Mouse (Mus musculus): ENCODE results near the gene Slc6a12. TPM values are rescaled to one million over a fixed set of nuclear protein-coding genes. Genes with fewer than 3 reads are reported as not detected.
"Not testable (repeated sequence)": the region's sequence is repeated elsewhere in the genome, so short reads cannot be mapped to it uniquely, and the experiment has no call there.

Slc6a12 gene
- total RNA-seq, 4 experiments from 2014 or later, result not detected

DNA sequence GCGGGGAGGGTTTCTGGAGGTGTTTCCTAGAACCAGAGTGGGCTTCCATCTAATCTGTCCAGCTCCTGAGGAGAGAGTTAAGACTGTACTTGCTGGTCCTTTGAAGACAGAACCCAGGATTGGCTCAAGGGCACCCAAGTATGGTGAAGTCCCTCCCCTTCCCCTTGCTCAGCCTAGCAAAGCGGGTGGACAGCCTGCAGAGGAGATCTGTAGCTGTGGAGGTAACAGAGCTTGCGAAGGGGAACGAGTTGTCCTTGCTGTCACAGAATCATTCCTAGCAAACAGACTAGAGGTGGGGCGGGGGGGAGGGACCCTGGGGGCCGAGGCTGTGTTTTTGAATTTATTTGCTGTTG lies 871 bp downstream of the Slc6a12 start:
- DNase-seq (ENCODE audit: low spot score), result no peak

DNA sequence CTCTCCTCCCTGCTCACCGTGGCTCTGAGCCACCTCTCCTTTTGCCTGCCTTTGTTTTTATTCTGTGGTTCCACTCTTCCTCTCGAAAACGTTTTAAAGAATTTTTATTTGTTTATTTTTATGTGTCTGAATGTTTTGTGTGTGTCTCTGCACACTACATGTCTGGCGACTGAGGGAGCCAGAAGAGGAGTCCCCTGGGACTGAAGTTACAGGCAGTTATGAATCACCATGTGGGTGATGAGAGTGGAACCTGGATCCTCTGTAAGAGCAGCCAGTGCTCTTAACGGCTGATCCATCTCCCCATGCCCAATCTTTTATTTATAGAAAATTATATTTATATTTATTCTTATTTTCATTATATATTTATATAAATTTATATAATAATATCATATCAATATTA lies 1.5 kb downstream of the Slc6a12 start:
- DNase-seq (ENCODE audit: low spot score), result no peak

DNA sequence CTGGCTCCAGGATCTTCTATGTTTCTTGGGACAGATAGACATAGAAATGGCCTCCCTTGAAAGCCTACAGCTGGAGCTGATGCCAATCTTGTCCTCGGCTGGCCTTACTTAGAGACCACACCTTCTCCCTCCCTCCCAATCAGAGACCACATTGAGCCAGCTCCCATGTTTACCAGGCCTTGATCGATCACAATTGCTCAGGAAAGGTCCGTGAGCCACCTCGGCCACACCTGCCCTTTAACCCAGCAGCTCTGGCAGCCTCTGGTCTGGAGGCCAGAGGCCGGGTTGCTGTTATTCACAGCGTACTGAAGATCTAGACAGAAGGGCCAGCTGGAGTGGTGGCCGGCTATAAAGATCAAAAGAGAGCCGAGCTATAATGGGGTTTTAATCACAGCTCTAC lies 3.6 kb downstream of the Slc6a12 start:
- DNase-seq (ENCODE audit: low spot score), result no peak

DNA sequence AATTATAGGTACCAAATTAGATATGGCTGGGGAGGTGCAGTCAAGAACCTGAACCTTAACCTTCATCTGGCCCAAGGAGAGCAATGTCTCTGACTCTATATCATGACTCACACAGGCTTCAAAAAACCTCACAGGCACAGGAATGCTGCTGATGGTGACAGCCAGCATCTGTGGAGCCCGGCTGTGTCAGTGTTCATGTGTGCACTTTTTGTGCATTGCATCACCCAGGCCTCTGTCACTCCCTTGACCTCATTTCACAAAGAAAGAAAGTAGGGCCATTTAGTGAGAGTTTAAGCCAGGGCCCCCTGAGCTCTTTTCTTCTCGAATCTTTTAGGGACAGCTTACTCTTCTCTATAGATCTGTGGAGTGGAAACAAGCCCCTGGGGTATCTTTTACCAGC lies 9.4 kb downstream of the Slc6a12 start:
- DNase-seq (ENCODE audit: low spot score), result no peak

DNA sequence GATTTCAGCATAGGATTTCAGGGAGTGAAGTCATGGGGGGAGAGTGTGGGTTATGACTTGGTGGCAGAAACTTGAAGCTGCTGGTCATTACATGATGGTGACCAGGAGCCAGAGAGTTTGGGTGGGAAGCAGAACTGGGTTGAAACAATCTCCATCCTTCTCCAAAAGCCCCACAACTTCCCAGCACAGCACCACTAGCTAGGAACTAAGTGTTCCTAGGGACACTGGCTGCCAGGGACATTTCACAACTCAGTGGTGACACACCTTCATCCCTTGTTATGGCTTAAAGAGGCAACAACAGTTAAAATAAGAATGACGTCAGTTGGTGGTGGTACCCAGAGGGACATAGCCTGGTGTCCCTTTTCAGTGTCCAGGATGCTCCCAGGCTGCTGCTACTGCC lies 13.2 kb downstream of the Slc6a12 start:
- DNase-seq (ENCODE audit: low spot score), result no peak

DNA sequence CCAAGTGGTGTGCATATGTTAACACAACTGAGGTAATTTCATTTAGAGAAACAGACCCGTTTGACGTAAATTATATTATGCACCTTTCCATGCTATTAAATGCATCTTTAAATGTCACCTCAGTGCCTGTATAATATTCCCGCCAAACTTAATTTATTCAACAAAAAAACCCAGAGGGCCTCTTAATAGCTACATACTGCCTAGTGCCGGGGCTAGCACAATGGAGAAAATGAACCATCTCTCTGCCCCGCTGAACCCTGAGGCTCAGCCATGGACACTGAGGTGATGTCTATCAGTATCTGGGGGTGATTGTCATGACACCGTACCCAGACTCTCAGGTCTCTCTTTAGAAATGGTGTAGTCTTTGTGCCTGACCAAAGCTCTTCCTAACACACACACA lies 14.4 kb downstream of the Slc6a12 start:
- no peak for DNase-seq (ENCODE audit: low spot score)

DNA sequence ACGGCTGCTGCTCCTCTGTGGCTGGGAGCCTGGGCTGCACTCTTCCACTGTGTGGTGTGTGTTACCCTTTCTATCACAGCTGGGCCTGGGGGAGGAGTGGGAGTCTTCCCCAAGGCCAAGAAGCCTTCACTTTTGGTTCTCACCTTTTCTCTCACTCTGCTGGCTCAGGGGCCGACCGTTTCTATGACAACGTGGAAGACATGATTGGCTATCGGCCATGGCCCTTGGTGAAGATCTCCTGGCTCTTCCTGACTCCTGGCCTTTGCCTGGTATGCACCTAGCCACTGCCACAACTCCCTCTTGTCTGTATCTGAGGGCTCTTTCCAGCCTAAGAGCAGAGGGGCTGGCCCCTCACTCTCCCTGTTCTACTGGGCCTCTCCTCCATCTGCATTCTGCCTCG lies 20.2 kb downstream of the Slc6a12 start:
- DNase-seq (ENCODE audit: low spot score), result no peak

DNA sequence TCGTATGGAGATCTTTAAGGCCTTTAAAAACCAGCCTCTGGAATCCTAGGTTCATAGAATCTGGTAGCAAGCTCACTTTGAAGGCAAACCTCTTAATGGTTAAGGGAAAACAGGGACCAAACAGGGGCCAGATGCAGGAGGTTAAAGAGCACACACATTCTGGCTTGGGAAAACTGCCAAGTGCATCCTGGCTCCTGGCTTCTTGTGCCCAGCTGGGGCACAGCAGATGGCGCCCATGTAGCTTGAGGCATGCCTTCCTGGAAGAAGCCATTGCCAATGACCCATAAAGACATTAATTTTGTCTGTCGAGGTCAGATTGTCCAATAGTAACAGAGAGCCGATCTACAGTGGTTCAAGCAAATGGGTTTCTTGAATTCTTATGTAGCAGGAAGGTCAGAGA lies 21.1 kb downstream of the Slc6a12 start:
- no peak for DNase-seq (ENCODE audit: low spot score)

DNA sequence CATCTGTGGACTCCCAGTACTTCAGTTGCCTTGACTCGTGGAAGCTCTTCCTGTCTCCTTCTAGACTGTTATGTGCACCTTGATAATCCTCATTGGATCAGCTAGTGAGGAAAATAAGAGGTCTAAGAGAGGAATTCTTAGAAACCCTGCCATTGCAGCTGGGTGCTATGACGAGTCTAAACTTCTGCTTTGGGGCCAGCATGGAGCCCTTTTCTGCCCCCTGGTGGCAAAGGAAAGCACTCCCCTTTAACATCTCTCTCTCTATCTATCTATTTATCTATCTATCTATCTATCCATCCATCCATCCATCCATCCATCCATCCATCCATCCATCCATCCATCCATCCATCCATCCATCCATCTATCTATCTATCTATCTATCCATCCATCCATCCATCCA lies 23.7 kb downstream of the Slc6a12 start:
- DNase-seq (ENCODE audit: low spot score), result not testable (repeated sequence)

DNA sequence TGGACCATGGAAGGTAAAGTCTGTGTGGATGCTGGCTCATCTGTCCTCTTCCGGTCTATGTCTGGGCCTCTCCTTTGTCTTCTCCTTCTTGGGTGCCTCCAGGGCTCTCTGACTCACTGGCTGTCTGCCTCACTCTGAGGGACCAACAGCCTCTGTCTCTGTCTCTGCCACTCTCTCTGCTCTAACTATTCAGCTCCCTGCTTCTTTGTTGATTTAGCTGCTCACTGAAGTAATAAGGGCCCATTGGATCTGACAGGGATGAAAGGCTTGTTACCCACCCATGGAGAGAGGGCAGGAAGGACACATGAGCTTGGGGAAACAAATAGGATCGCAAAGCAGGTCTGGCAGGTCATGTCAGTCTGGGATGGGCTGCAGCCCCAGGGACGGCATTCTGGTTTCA lies 24.2 kb downstream of the Slc6a12 start:
- no peak for DNase-seq (ENCODE audit: low spot score)

DNA sequence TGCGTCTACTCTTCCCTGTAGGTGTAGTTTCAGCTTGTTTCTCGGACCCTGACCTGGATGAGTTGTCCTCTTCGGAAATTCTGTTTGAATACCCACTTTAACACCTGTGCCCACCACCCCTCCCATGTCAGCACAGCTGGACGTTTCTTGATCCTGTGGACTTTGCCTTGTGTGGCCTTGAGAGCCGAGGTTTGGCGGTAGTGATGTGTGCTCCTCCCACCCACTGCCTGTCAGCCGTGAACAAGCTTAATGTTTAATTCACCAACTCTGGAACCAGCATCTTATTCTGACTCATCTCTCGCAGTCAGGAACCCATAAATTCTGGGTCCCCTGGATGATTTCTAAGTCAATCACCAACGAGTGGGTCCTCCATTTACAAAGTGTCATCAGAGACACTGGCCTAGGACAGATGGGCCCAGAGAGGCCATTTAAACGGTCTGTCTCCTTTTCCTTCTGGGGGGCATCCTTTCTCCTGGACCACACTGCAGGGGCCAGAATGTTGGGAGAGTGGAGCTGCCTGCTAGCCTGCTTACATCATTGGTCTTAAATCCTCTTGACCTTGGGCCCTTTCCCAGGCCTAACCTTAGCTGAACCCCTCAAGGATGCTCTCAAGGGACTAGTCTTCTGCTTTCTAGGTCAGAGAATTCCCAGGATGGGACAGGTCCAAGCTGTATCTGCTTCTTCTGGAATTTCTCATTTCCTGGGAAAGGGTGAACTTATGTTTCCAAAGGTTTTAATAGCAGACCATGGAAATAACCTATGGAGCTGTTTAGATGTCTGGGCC lies 28.5 kb downstream of the Slc6a12 start:
- peak; percentile 40 for DNase-seq (ENCODE audit: low spot score)

DNA sequence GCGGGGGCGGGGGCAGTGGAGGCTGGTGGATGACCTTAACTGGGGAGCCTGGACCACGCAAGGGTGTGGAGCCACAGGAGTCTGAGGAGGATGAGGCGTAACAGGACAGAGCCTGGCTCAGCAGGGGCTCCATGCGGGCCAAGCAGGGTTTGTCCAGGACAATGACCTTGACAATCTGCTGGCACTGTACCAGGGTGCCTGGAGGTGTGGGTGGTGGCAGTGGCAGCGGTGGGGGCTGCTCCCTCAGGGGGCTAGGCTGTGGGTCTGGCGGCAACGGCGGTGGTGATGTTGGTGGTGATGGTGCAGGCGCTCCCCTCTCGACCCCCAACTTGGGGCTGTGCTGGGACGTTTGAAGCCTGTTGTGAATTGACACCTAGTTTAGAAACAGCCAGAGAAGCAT lies 33.3 kb downstream of the Slc6a12 start:
- DNase-seq (ENCODE audit: low spot score), result no peak

DNA sequence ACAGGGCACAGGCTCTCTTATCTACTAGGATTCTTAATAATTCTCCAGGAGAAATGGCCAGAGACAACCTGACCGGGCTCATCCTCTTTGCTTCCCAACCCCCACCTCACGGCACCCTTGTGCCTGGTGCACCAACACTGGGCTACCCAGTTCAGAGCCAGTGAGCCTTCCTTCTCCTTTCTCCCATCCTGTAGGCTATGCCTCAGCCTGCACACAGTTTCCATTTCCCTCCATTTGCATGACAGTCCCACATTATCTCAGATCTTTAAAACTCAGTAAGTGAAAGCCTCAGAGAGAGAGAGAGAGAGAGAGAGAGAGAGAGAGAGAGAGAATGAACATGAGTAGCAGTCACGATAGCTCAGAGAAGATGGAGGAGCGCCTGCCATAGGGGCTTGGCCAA lies 35.4 kb downstream of the Slc6a12 start:
- DNase-seq (ENCODE audit: low spot score), result no peak

DNA sequence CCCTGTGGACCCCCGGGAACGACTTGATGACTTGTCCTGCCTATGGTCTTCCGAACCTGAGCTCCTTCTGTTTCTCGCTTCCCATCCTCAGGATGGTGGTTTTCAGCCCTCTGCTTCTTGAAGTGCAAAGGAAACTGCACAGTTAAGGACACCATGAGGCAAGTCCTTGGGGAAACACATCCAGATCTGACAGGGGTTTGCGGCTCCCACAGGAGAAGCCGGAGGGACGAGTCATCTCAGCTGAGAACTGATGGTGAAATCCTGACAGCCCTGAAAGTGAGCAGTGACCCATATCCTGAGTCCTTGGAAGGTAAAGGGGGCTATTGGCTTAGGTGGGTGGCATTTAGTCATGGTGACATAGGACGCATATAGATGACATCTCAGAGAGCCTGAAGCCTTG lies 37.7 kb downstream of the Slc6a12 start:
- DNase-seq (ENCODE audit: low spot score), result no peak

DNA sequence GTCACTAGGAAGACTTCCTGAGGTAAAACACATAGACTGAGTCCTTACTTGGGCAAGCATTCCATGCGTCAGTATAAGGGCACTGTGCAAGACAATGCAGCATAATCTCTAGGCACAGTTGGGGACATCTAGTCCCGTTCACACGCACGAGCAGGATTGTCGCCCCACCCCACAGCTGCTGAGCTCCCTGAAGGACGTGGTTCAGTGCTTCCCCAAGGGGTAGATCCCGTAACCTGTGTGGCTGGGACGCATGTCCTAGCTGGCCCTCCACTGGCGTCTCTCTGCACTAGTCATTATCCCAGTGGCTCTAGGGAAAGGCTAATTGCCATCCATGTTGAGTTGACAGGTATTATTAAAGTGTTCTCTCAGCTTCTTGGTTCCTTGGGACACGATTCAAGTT lies 39.2 kb downstream of the Slc6a12 start:
- DNase-seq (ENCODE audit: low spot score), result peak; percentile 19

DNA sequence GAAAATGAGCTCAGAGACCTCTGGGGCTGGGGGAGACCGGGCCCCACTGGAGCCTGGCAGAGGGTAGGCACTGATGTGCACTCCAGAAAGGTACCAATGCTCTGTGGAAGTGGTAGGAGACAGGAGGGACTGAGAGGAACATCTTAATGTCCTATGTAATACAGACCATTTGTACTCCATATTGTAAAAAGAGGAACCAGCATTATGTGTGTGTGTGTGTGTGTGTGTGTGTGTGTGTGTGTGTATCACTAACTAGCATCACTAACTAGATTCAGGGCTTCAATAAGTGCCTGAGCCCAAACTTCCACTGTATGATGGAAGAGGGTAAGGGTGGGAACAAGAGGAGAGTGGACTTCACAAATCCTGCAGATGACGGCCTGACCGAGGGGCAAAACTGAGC lies 42.5 kb downstream of the Slc6a12 start:
- DNase-seq (ENCODE audit: low spot score), result no peak

DNA sequence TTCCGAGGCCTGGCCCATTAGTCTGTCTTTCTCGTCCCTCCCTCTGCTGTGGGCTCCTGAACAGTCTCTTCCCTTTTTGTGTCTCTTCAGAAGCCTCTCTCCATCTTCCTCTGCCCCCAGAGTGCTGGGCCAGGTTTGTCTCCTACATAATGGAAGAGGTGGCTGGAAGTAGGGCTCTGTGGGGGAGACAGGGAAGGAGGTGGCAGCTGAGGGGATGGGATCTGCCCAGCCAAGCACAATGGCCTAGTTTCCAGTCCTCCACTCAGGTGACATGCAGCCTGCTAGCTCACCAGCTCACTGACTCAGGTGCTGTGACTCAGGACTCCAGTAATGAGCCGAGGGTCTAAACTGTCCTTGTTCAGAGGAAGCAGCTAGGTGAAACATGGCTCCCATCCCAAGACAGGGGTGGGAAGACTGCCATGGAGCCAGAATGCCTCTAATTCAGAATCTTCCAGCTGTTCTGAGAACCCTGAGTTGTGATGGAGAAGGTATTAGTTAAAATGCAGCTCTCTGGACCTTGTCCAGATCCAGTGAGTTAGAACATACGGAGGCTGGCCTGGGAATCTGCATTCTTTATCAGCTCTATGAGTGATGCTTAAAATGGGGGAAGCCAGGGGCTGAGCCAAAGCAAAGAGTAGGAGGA lies 49.9 kb downstream of the Slc6a12 start:
- no peak for DNase-seq (ENCODE audit: low spot score)

DNA sequence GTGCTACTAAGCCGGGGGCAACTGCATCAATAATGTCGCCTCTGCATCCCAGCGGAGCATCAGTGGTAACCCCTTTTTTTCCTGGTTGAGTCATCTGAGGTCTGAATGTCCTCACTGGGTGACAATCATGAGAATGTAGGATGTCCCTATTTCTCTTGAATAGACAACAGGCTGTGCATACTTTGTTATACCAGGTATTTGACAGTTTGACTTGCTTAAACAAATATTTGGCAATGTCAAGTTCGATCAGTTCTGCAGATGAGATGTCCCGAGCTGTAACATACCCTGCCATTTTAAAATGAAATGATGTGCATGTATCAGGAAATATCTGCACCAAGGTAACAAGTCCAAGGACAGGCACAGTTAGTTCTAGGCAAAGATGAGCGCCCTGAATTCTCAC lies 58.3 kb downstream of the Slc6a12 start:
- no peak for DNase-seq (ENCODE audit: low spot score)

DNA sequence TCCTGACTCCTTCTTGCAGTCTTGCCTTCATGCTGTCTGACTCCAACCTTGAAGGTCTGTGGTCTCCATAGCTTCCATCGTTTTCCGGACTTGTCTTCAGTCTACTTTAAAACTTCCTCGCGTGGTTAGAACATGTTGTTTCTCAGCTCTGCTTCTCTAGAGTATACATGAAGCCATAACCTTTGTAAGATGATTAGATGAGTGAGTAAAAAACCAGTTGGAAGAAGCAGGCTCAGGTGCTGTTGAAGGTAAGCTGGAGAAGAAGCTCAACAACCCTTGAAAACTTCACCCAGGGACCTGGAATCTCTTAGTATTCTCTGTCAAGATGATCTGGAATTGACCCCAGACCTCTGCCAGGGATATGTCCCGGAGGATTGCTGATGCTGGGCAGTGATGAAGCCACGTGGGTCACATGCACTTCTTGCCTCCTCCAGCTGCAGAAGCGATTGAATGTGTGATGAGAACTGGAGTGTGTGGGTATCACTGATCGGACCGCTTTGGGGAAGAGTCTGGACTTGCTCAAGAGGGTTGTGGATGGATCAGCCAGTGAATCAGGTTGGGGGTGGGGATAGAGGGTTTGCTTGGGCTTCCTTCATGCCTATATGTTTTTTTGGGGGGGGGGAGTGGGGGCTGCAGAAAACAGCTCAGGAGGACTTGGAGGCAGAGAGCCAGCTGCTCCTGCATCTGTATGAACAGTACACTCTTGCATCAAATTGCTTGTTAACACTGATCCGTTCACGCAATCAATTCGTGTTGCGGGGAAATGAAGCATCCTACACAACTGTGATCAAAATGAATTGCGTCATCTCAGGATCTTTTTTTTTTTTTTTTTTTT lies 59.2 kb downstream of the Slc6a12 start:
- no peak for DNase-seq (ENCODE audit: low spot score)

DNA sequence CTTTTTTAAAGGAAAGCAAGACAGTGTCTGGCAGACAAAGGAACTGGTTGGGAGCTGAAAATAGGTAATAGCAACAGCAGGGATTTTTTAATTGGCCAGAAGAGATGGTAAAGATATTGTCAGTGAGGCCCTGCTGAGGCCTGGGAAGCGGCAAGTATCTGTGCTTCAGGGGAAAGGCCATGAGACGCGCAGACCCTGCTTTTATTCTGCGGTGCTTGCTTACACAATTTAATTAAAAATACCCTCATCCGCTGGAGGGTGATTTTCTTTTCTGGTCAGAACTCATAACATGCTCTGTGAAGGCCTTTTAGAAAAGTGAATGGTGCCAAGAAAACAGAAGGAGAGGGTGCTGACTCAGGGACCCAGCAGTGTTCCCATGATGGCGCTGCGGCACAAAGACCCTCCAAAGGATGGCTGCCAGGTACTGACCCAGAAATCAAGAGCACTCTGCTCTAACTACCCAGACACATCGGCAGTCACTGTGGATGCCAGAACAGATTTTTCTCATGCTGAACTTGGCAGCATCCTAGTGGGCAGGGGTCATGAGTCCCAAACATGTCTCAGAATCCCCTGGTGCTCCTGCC lies 59.9 kb downstream of the Slc6a12 start:
- DNase-seq (ENCODE audit: low spot score), result no peak

DNA sequence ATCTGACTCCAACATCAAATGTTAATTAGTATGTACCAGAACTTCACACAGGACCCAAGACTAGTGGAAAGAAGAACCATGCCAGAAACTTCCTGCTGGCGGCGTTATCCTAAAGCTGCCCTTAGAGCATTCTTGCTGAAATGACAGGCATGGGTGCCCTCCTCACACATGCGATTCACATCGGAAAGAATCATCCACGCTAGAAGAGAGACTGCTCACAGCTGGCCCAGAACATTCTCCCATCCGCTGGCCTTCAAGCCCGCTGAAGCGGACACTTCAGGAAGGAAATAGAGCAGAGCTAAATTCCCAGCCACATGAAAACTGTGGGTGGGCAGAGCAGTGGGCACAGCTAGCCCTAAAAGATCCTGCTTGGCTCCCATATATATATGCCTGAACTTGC lies 62.4 kb downstream of the Slc6a12 start:
- no peak for DNase-seq (ENCODE audit: low spot score)

DNA sequence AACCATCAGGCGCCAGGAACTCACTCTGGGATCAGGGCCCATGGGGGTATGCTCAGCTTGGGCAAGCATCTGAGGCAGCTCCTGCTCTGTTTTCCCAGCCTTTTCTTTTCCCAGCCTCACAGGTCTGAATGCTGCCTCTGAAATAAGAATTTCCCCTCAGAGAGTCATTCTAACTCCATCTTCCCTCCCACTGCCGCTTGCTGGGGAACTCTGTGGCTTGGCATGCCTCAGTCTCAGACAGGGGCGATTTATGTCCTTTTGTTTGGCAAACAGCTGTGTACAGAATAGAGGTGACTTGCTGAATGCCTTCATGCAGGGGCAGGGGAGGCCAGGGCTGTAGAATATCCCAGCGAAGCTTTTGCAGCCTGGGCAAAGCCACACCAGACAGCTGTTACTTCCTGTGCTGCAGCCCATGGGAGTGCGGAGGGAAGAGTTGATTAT lies 64.7 kb downstream of the Slc6a12 start:
- DNase-seq (ENCODE audit: low spot score), result no peak

Data from heart, adult 8-10 months (tissue).